Mouse (Mus musculus): ENCODE results near the gene Crxos. TPM values are rescaled to one million over a fixed set of nuclear protein-coding genes. Genes with fewer than 3 reads are reported as not detected.

Crxos gene
- polyA plus RNA-seq, 1 experiment = 0.55 TPM

DNA sequence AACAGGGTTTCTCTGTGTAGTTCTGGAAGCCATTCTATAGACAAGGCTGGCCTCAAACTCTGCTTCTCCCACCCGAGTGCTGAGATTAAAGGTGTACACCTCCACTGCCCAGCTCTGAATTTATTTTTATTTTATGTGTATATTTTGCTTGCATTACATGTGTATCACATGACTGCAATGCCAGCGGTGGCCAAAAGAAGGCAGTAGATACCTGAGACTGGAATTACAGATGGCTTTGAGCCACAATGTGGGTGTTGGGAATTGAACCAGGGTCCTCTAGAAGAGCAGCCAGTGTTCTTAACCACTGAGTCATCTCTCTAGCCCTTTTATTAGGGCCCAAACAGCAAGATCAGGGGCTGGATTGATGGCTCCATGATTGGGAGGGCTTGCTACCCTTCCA, 48.1 kb downstream of the Crxos start:
- DNase-seq = no peak
- 85% methylated on average over 2 of the region's 2 CpGs for WGBS
- no peak for TF ChIP-seq CTCF (IDR thresholded peaks at IDR 0.05; ENCODE audit: borderline replicate concordance, control insufficient read depth, extremely low read depth, insufficient read depth, low read length, poor library complexity)
- TF ChIP-seq POLR2A (IDR thresholded peaks at IDR 0.05; ENCODE audit: control insufficient read depth, extremely low read depth, insufficient read depth, low read length, poor library complexity) = no peak

GRCm38 (mm10) chr7:15931635-15932034, 49.2 kb downstream of the Crxos start:
- TF ChIP-seq POLR2A (IDR thresholded peaks at IDR 0.05; ENCODE audit: control insufficient read depth, extremely low read depth, insufficient read depth, low read length, poor library complexity) (no peak), CTCF (IDR thresholded peaks at IDR 0.05; ENCODE audit: borderline replicate concordance, control insufficient read depth, extremely low read depth, insufficient read depth, low read length, poor library complexity) (no peak)
- Histone ChIP-seq H3K4me3 (ENCODE audit: control insufficient read depth, insufficient read depth, low read length) (no peak overlapping the region), H3K27ac (ENCODE audit: control insufficient read depth, insufficient read depth, low read length) (no peak overlapping the region), H3K36me3 (ENCODE audit: control insufficient read depth, insufficient read depth, low read length) (0 out of 2 replicates have a peak, but pooled peaks cover under 1% of the 10 kb centered on the region), H3K27me3 (ENCODE audit: control insufficient read depth, insufficient read depth, low read length) (no peaks in the 10 kb centered on the region), H3K4me1 (replicated peaks; ENCODE audit: control insufficient read depth, insufficient read depth, low read length) (no peaks in the 10 kb centered on the region)
- WGBS = 15% methylated on average over 3 of the region's 3 CpGs
- DNase-seq = no peak

More for the DNA sequence above, 48.1 kb downstream of the Crxos start:
- no peak overlapping the region for H3K27ac ChIP-seq (ENCODE audit: control insufficient read depth, insufficient read depth, low read length)
- H3K27me3 ChIP-seq (ENCODE audit: control insufficient read depth, insufficient read depth, low read length) = no peaks in the 10 kb centered on the region
- H3K4me1 ChIP-seq (replicated peaks; ENCODE audit: control insufficient read depth, insufficient read depth, low read length) = no peaks in the 10 kb centered on the region
- no peak overlapping the region for H3K4me3 ChIP-seq (ENCODE audit: control insufficient read depth, insufficient read depth, low read length)
- H3K36me3 ChIP-seq (ENCODE audit: control insufficient read depth, insufficient read depth, low read length) = no peaks in the 10 kb centered on the region

- no peak overlapping the region for H3K4me3 ChIP-seq (ENCODE audit: control insufficient read depth, insufficient read depth, low read length)
- no peak for DNase-seq
- WGBS = 49% methylated on average over 16 of the region's 16 CpGs
- H3K27me3 ChIP-seq (ENCODE audit: control insufficient read depth, insufficient read depth, low read length) = no peaks in the 10 kb centered on the region
- H3K27ac ChIP-seq (ENCODE audit: control insufficient read depth, insufficient read depth, low read length) = no peak overlapping the region
- peaks cover 20% of the 10 kb centered on the region for H3K36me3 ChIP-seq (ENCODE audit: control insufficient read depth, insufficient read depth, low read length)
- no peaks in the 10 kb centered on the region for H3K4me1 ChIP-seq (replicated peaks; ENCODE audit: control insufficient read depth, insufficient read depth, low read length)
- TF ChIP-seq CTCF (IDR thresholded peaks at IDR 0.05; ENCODE audit: borderline replicate concordance, control insufficient read depth, extremely low read depth, insufficient read depth, low read length, poor library complexity) = no peak
- TF ChIP-seq POLR2A (IDR thresholded peaks at IDR 0.05; ENCODE audit: control insufficient read depth, extremely low read depth, insufficient read depth, low read length, poor library complexity) = no peak
Measured at GRCm38 (mm10) chr7:15933437-15934359, 51.3 kb downstream of the Crxos start.

GRCm38 (mm10) chr7:15937491-15937890, 55.1 kb downstream of the Crxos start:
- TF ChIP-seq POLR2A (IDR thresholded peaks at IDR 0.05; ENCODE audit: control insufficient read depth, extremely low read depth, insufficient read depth, low read length, poor library complexity) (no peak), CTCF (IDR thresholded peaks at IDR 0.05; ENCODE audit: borderline replicate concordance, control insufficient read depth, extremely low read depth, insufficient read depth, low read length, poor library complexity) (no peak)
- Histone ChIP-seq H3K27me3 (ENCODE audit: control insufficient read depth, insufficient read depth, low read length) (no peaks in the 10 kb centered on the region), H3K4me3 (ENCODE audit: control insufficient read depth, insufficient read depth, low read length) (no peak overlapping the region), H3K4me1 (replicated peaks; ENCODE audit: control insufficient read depth, insufficient read depth, low read length) (no peaks in the 10 kb centered on the region), H3K27ac (ENCODE audit: control insufficient read depth, insufficient read depth, low read length) (no peak overlapping the region), H3K36me3 (ENCODE audit: control insufficient read depth, insufficient read depth, low read length) (peaks cover 57% of the 10 kb centered on the region)
- 94% methylated on average over 5 of the region's 5 CpGs for WGBS
- no peak for DNase-seq

- Histone ChIP-seq H3K4me1 (replicated peaks; ENCODE audit: control insufficient read depth, insufficient read depth, low read length) (no peaks in the 10 kb centered on the region), H3K4me3 (ENCODE audit: control insufficient read depth, insufficient read depth, low read length) (no peak overlapping the region), H3K36me3 (ENCODE audit: control insufficient read depth, insufficient read depth, low read length) (peaks cover 68% of the 10 kb centered on the region), H3K27me3 (ENCODE audit: control insufficient read depth, insufficient read depth, low read length) (no peaks in the 10 kb centered on the region), H3K27ac (ENCODE audit: control insufficient read depth, insufficient read depth, low read length) (no peak overlapping the region)
- no peak for DNase-seq
- TF ChIP-seq CTCF (IDR thresholded peaks at IDR 0.05; ENCODE audit: borderline replicate concordance, control insufficient read depth, extremely low read depth, insufficient read depth, low read length, poor library complexity) = no peak
- no peak for TF ChIP-seq POLR2A (IDR thresholded peaks at IDR 0.05; ENCODE audit: control insufficient read depth, extremely low read depth, insufficient read depth, low read length, poor library complexity)
- WGBS = 98% methylated on average over 3 of the region's 3 CpGs
Measured at GRCm38 (mm10) chr7:15938621-15939020, 56.2 kb downstream of the Crxos start.

DNA sequence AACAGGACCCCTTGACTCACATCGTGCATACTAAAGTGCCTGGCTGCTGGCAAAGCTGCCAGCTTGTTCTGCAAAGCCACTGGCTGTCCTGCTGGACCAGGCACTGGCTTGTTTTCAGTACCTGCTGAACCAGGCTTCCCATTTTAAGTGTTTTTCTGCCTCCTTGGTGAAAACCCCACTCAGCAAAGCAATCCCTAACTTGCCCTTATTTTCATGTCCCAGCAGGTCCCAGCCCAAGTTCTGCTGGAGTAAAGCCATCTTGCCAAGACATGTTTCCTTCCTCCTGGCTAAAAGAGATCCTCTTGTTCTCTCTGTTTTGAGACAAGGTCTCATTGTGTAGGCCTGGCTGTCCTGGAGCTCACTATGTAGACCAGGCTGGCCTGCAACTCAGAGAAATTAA, 61.9 kb downstream of the Crxos start:
- Histone ChIP-seq H3K4me3 (ENCODE audit: control insufficient read depth, insufficient read depth, low read length) (no peak overlapping the region), H3K27me3 (ENCODE audit: control insufficient read depth, insufficient read depth, low read length) (no peaks in the 10 kb centered on the region), H3K27ac (ENCODE audit: control insufficient read depth, insufficient read depth, low read length) (no peak overlapping the region), H3K4me1 (replicated peaks; ENCODE audit: control insufficient read depth, insufficient read depth, low read length) (peaks cover 13% of the 10 kb centered on the region), H3K36me3 (ENCODE audit: control insufficient read depth, insufficient read depth, low read length) (peaks cover 50% of the 10 kb centered on the region)
- DNase-seq = no peak
- 96% methylated on average over 1 of the region's 1 CpGs for WGBS
- TF ChIP-seq POLR2A (IDR thresholded peaks at IDR 0.05; ENCODE audit: control insufficient read depth, extremely low read depth, insufficient read depth, low read length, poor library complexity) = no peak
- TF ChIP-seq CTCF (IDR thresholded peaks at IDR 0.05; ENCODE audit: borderline replicate concordance, control insufficient read depth, extremely low read depth, insufficient read depth, low read length, poor library complexity) = no peak
